Mouse (Mus musculus) C2C12 (cell line): ENCODE results near the gene Gtf2ird1. TPM values are rescaled to one million over a fixed set of nuclear protein-coding genes. Genes with fewer than 3 reads are reported as not detected.
A peak's percentile ranks its signal among the peaks of the same experiment; 100 is the strongest.
"Not testable (repeated sequence)": the region's sequence is repeated elsewhere in the genome, so short reads cannot be mapped to it uniquely, and the experiment has no call there.

Source experiments
- H3K27me3 ChIP-seq: one replicate; pipeline ENCODE4 v1.6.1; 2011; ENCODE audit not compliant: control insufficient read depth, insufficient read depth, insufficient read length
- H3K36me3 ChIP-seq: one replicate; pipeline ENCODE4 v1.6.1; 2011; ENCODE audit not compliant: control insufficient read depth, insufficient read depth
- H3K4me3 ChIP-seq: one replicate; pipeline ENCODE4 v1.5.1; 2011; ENCODE audit warnings: mild to moderate bottlenecking, control low read depth; ENCODE audit not compliant: poor library complexity, insufficient read depth, severe bottlenecking
- H3K79me2 ChIP-seq: one replicate; pipeline ENCODE4 v1.6.1; 2011; ENCODE audit not compliant: control insufficient read depth, insufficient read depth
- H3K79me3 ChIP-seq: one replicate; pipeline ENCODE4 v1.6.1; 2011; ENCODE audit warnings: low read depth, control low read depth
- H3ac ChIP-seq: one replicate; pipeline ENCODE3; 2011; ENCODE audit warnings: low read depth; ENCODE audit not compliant: control insufficient read depth, insufficient read length
- CEBPB ChIP-seq: IDR thresholded peaks from one replicate; pipeline ENCODE4 v1.6.1; 2011; ENCODE audit warnings: low read depth, mild to moderate bottlenecking, control low read depth, moderate library complexity
- CTCF ChIP-seq: IDR thresholded peaks from one replicate; pipeline ENCODE4 v1.5.1; 2011; ENCODE audit not compliant: control insufficient read depth, insufficient read depth, insufficient read length
- FOSL1 ChIP-seq: IDR thresholded peaks from one replicate; pipeline ENCODE4 v1.8.0; 2011; ENCODE audit warnings: mild to moderate bottlenecking, low read length; ENCODE audit not compliant: poor library complexity, insufficient read depth, severe bottlenecking
- MAX ChIP-seq: IDR thresholded peaks from one replicate; pipeline ENCODE4 v1.6.1; 2011; ENCODE audit warnings: mild to moderate bottlenecking, control low read depth
- MYOD1 ChIP-seq: IDR thresholded peaks from one replicate; pipeline ENCODE4 v1.6.1; 2011; ENCODE audit warnings: low read depth; ENCODE audit not compliant: control insufficient read depth, insufficient read length
- MYOG ChIP-seq: IDR thresholded peaks from one replicate; pipeline ENCODE4 v1.6.1; 2011; ENCODE audit not compliant: control insufficient read depth, insufficient read length; ENCODE audit errors: extremely low read depth
- USF1 ChIP-seq: IDR thresholded peaks from one replicate; pipeline ENCODE4 v1.6.1; 2011; ENCODE audit warnings: low read depth, mild to moderate bottlenecking, control low read depth, moderate library complexity
- polyA plus RNA-seq: library from polyadenylated mRNA; unstranded; fragments of >200 nt; fragmentation: generic; extraction: Trizol; gene quantifications from one replicate; pipeline ENCODE4 v1.2.1, GENCODE M21; 2012; ENCODE audit warnings: missing spikeins

Gtf2ird1 gene
- polyA plus RNA-seq, 1 experiment: 48.6 TPM

- no peaks in the 10 kb centered on the region for H3K27me3 ChIP-seq
- no peak overlapping the region for H3K4me3 ChIP-seq
- no peak overlapping the region for H3ac ChIP-seq
- no peaks in the 10 kb centered on the region for H3K79me3 ChIP-seq
- H3K36me3 ChIP-seq: no peaks in the 10 kb centered on the region
- no peaks in the 10 kb centered on the region for H3K79me2 ChIP-seq
- TF ChIP-seq FOSL1: no peak
- TF ChIP-seq CTCF: no peak
- no peak for TF ChIP-seq MYOG
- TF ChIP-seq USF1: no peak
- no peak for TF ChIP-seq MAX
- TF ChIP-seq CEBPB: no peak
- no peak for TF ChIP-seq MYOD1
These were observed 28.7 kb upstream of the Gtf2ird1 start for GRCm38 (mm10) chr5:134485183-134485730.

- no peak overlapping the region for H3ac ChIP-seq
- H3K36me3 ChIP-seq: no peaks in the 10 kb centered on the region
- H3K4me3 ChIP-seq: no peak overlapping the region
- no peaks in the 10 kb centered on the region for H3K27me3 ChIP-seq
- TF ChIP-seq MAX (no peak), FOSL1 (no peak), MYOG (no peak), CEBPB (no peak), USF1 (no peak)
- no peaks in the 10 kb centered on the region for H3K79me3 ChIP-seq
- no peaks in the 10 kb centered on the region for H3K79me2 ChIP-seq
These were observed 26.8 kb upstream of the Gtf2ird1 start for GRCm38 (mm10) chr5:134483291-134483690.

- Histone ChIP-seq H3K27me3 (no peaks in the 10 kb centered on the region), H3K79me2 (no peaks in the 10 kb centered on the region), H3K79me3 (no peaks in the 10 kb centered on the region), H3K4me3 (no peak overlapping the region), H3K36me3 (no peaks in the 10 kb centered on the region), H3ac (no peak overlapping the region)
- no peak for TF ChIP-seq CEBPB
- no peak for TF ChIP-seq CTCF
- no peak for TF ChIP-seq MYOD1
These were observed 25.8 kb upstream of the Gtf2ird1 start for GRCm38 (mm10) chr5:134482331-134482730.

GRCm38 (mm10) chr5:134478886-134479285 is 22.4 kb upstream of the Gtf2ird1 start:
- not testable (repeated sequence) for H3ac ChIP-seq, H3K36me3 ChIP-seq, H3K79me2 ChIP-seq, H3K79me3 ChIP-seq, H3K4me3 ChIP-seq, H3K27me3 ChIP-seq

GRCm38 (mm10) chr5:134475686-134476085 is 19.2 kb upstream of the Gtf2ird1 start:
- H3K79me3 ChIP-seq, H3K4me3 ChIP-seq, H3ac ChIP-seq, H3K27me3 ChIP-seq, H3K36me3 ChIP-seq, H3K79me2 ChIP-seq: not testable (repeated sequence)

GRCm38 (mm10) chr5:134475006-134475605 is 18.6 kb upstream of the Gtf2ird1 start:
- no peak overlapping the region for H3ac ChIP-seq
- no peak overlapping the region for H3K4me3 ChIP-seq
- TF ChIP-seq MYOG: no peak
- H3K36me3 ChIP-seq: no peaks in the 10 kb centered on the region
- H3K79me3 ChIP-seq: no peaks in the 10 kb centered on the region
- H3K27me3 ChIP-seq: no peaks in the 10 kb centered on the region
- H3K79me2 ChIP-seq: no peaks in the 10 kb centered on the region

GRCm38 (mm10) chr5:134473902-134474301 is 17.4 kb upstream of the Gtf2ird1 start:
- Histone ChIP-seq H3K27me3 (no peaks in the 10 kb centered on the region), H3K79me2 (no peaks in the 10 kb centered on the region), H3ac (no peak overlapping the region), H3K36me3 (no peaks in the 10 kb centered on the region), H3K79me3 (no peaks in the 10 kb centered on the region), H3K4me3 (no peak overlapping the region)
- TF ChIP-seq MYOD1: no peak
- peak; percentile 4 for TF ChIP-seq CTCF
- no peak for TF ChIP-seq CEBPB
- no peak for TF ChIP-seq MYOG
- TF ChIP-seq MAX: no peak
- no peak for TF ChIP-seq FOSL1
- TF ChIP-seq USF1: no peak
